Mouse (Mus musculus) heart, postnatal 0 days (tissue): ENCODE data around the gene Cdh8.

ENCODE experiments used
- CTCF ChIP-seq: IDR thresholded peaks from 2 replicates; pipeline ENCODE4 v1.5.1; 2016; ENCODE audit warnings: antibody characterized with exemption, control low read depth, low read depth
- EP300 ChIP-seq: IDR thresholded peaks from 2 replicates; pipeline ENCODE4 v1.6.1; 2016; ENCODE audit warnings: antibody characterized with exemption, low read depth

DNA sequence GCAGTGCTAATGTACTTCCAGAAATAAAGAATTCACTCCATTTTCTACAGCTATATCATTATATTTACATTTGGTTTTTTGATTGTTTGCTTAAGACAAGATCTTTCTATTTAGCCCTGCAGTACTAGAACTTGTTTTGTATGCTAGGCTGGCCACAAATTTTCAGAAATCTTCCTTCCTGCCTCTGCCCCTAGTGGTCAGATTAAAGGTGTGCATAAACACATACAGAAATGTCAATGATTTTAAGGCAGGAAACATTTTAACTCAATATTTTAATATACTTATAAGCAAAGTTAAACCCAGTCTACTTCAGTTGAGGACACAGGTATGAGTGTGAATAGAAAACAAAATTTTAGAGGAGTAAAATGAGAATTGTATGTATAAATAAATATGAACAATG is 364.9 kb downstream of the Cdh8 start:
- TF ChIP-seq CTCF, result no peak
- no peak for TF ChIP-seq EP300
